Mouse (Mus musculus): ENCODE data around the gene Tubgcp3.

DNA sequence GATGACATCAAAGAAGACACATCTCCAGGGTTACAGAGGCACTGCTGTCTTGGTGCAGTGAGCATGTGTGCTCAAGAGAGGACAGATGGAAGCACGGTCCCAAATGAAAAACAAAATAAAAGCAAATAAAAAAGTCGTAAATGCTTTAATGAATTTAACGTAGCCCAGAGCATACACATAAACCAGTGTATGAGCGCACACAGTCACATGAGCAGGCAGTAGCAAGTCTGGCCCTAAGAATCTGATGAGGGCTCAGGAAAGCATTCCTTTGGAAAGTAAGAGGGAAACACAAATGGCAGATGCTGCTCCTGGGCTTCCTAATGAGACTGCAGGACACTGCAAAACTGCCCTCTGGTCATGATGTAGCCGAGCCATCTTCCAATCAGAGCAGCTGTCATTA lies 46.2 kb downstream of the Tubgcp3 start:
- TF ChIP-seq POLR2A (IDR thresholded peaks at IDR 0.05; ENCODE audit: borderline replicate concordance, extremely low read depth, low read depth, low read length) (no peak), CTCF (IDR thresholded peaks at IDR 0.05; ENCODE audit: insufficient read depth, low read length) (no peak)
